Mouse (Mus musculus) adrenal gland, postnatal 25 days (tissue): ENCODE results near the gene Afp. TPM values are rescaled to one million over a fixed set of nuclear protein-coding genes. Genes with fewer than 3 reads are reported as not detected.

Experiments used
- DNase-seq: peaks from one replicate; pipeline ENCODE4 v3.0.0; 2021; ENCODE audit warnings: mixed read lengths
- long read RNA-seq: library from polyadenylated mRNA; stranded (forward); transcript quantifications from one replicate; pipeline ENCODE4 v2.0.0, GENCODE M21; 2021
- total RNA-seq: library from RNA; stranded (reverse); gene quantifications from 2 replicates; pipeline ENCODE4 v1.2.3, GENCODE M21; 2021

Gene Afp
- total RNA-seq: not detected in 2 replicates
- long read RNA-seq, partial matches to known transcripts: 0 of 1 reads
- long read RNA-seq, other reads (novel, unspliced or antisense): 1 of 1 reads

DNA sequence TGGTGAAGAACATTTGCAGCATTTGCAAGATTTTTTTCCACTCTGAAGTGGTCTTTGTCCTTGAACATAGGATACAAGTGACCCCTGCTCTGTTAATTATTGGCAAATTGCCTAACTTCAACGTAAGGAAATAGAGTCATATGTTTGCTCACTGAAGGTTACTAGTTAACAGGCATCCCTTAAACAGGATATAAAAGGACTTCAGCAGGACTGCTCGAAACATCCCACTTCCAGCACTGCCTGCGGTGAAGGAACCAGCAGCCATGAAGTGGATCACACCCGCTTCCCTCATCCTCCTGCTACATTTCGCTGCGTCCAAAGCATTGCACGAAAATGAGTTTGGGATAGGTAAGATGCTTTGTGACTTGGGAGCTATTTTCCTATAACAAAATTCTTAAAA, at the start of gene Afp:
TSS of gene Afp (plus strand) at position 220 of the 400 bp plus-strand sequence.
- no peak for DNase-seq

GRCm38 (mm10) chr5:90447577-90447976, 43.0 kb upstream of the Afp start:
- no peak for DNase-seq

GRCm38 (mm10) chr5:90449961-90450360, 40.6 kb upstream of the Afp start:
- no peak for DNase-seq

GRCm38 (mm10) chr5:90452711-90453110, 37.8 kb upstream of the Afp start:
- DNase-seq: no peak

DNA sequence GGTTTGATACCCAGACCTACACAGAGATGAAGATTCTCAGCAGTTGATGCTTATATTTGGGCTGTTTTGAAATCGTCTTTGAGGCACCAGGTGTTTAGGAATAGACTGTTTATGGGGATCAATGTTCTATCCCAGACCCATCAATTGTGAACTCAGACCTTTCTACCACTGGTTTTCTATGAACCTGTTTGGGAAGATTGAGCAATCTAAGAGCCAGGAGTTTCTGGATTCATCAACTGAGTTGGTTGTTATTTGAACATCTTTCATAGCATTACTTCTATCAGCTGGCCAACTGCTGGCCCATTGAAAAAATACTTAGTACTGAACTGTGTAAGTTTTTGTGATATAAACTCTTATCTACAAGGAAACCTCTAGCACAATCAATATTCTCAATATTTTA, 33.3 kb upstream of the Afp start:
- no peak for DNase-seq

GRCm38 (mm10) chr5:90458727-90459126, 31.8 kb upstream of the Afp start:
- DNase-seq: no peak

GRCm38 (mm10) chr5:90460619-90461018, 29.9 kb upstream of the Afp start, which contains the start of gene Alb:
TSS of gene Alb (plus strand) at chr5:90460897.
- no peak for DNase-seq

- no peak for DNase-seq
Measured at GRCm38 (mm10) chr5:90466806-90467205, 23.7 kb upstream of the Afp start.

DNA sequence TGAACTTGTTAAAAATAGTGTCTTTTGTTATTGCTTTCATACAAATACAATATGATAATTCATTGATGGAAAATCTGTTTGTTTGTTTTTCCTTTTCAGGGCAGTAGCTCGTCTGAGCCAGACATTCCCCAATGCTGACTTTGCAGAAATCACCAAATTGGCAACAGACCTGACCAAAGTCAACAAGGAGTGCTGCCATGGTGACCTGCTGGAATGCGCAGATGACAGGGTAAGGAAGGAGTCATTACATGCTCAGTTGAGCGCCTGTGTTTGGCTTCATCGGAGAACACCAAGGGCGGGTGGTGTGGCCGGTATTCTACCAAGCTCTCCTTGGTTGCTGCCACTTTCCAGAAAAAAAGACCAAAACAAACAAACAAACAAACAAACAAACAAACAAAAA, 23.3 kb upstream of the Afp start:
- DNase-seq: no peak

DNA sequence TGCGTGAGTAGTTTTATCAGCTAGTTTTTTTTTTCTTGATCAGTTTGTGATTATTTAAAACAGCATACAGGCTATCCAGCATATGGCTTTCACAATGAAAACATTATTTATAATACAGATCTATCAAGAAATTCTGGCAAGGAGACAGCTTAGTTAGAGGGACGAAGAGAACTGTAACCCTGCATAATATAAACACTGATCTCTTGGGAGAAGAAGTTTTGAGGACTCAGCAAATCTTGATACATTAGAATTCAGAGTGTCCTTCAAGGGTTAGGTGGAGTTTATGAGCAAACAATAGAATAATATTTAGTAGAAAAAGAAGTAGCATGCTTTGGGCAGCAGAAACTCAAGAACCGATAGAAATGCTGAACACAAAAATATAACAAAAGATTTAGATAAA, 19.7 kb upstream of the Afp start:
- DNase-seq: no peak

- no peak for DNase-seq
Measured at GRCm38 (mm10) chr5:90473902-90474301, 16.6 kb upstream of the Afp start.

DNA sequence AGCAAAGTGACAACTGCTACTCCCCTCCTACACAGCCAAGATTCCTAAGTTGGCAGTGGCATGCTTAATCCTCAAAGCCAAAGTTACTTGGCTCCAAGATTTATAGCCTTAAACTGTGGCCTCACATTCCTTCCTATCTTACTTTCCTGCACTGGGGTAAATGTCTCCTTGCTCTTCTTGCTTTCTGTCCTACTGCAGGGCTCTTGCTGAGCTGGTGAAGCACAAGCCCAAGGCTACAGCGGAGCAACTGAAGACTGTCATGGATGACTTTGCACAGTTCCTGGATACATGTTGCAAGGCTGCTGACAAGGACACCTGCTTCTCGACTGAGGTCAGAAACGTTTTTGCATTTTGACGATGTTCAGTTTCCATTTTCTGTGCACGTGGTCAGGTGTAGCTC, 16.2 kb upstream of the Afp start:
- no peak for DNase-seq

DNA sequence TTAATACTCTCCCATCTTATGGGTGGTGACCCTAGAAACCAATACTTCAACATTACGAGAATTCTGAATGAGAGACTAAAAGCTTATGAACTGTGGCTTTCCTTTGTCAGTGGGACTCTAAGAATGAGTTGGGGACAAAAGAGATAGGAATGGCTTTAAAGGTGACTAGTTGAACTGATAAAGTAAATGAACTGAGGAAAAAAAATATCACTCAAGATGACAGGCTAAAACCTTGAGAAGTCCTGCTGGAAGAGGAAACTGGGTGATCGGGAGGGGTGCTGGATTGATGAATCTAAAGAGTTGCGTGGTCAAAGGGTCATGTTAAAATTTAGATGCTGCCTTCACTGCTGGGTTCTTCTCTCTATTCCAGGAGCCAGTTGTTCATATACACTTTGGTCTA, 13.8 kb upstream of the Afp start:
- no peak for DNase-seq

GRCm38 (mm10) chr5:90477308-90478140, 13.0 kb upstream of the Afp start:
- DNase-seq: no peak

GRCm38 (mm10) chr5:90478886-90479285, 11.7 kb upstream of the Afp start:
- no peak for DNase-seq

DNA sequence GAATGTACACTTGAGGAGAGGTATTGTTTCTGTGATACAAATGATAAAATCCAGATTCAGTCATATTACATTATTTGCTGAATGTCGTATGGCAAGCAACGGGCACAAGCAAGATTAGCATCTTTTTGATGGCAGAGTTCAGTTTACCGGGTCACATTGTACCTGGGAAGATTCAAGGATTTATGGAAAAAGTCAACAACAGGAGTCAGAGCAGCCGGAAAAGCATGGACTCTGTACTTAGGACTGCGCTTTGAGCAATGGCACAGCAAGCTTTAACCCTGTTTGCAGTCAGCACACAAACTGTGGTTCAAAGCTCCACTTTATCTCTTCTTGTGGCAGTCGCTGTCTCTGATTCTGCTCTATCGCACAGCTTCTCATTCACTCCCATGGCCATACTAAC, 4.9 kb upstream of the Afp start:
- no peak for DNase-seq

GRCm38 (mm10) chr5:90488323-90488722, 2.2 kb upstream of the Afp start:
- DNase-seq: no peak

GRCm38 (mm10) chr5:90492440-90492839, 1.9 kb downstream of the Afp start:
- no peak for DNase-seq

- DNase-seq: no peak
Measured at GRCm38 (mm10) chr5:90494308-90494707, 3.8 kb downstream of the Afp start.

DNA sequence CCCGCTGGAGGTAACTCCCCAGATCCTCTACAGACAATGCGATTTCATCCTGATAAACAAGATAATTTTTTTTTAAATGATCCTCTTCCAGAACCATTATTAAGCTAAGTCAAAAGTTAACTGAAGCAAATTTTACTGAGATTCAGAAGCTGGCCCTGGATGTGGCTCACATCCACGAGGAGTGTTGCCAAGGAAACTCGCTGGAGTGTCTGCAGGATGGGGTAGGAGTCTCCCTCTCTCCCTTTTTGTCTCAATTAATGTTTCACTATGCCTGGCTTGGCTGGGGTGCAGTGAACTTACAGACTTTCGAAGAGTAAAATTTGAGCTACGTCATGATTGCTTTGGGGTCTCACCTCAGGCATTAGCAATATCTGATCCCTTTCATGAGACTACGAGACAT, 9.0 kb downstream of the Afp start:
- DNase-seq: no peak

DNA sequence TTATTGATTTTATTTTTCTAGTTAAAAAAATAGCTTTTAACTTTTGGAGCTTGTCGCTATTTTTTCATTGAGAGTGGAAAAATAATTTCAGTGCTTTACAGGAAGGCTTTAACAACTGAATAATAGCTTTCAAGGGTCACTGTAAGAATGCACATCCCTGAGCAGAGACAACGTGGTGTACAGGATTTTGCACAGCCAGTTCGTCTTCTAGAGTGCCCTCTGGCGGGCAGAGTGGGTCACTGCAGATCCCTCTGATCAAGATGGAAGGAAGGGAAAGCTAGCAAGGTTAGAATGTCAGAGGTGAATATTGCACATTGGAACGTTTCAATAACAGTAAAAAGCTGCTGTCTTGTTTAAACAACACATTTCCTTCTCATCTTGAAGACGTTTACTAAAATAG, 10.2 kb downstream of the Afp start:
- DNase-seq: peak; percentile 76

- DNase-seq: no peak
Measured at GRCm38 (mm10) chr5:90501752-90502151, 11.2 kb downstream of the Afp start.

DNA sequence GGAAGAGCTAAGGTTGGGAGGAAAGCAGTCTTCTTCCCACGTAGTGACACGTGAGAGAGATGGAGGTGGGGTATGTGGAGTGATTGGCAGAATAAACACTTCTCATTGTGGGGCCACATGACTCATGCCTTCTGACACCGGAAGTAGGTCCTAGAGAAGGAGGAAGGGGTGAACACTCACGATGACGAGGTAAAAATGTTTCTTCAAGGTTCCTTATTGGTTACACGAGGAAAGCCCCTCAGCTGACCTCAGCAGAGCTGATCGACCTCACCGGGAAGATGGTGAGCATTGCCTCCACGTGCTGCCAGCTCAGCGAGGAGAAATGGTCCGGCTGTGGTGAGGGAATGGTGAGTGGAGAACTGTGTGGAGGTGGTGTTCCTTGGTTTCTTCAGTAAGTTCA, 14.2 kb downstream of the Afp start:
- no peak for DNase-seq

GRCm38 (mm10) chr5:90506507-90506906, 16.0 kb downstream of the Afp start:
- no peak for DNase-seq
